Mouse (Mus musculus): ENCODE data around the gene Map3k14. TPM values are rescaled to one million over a fixed set of nuclear protein-coding genes. Genes with fewer than 3 reads are reported as not detected.
A peak's percentile ranks its signal among the peaks of the same experiment; 100 is the strongest.

Map3k14 gene
- polyA plus RNA-seq, 1 experiment from 2014 or later, result 5.3 TPM

DNA sequence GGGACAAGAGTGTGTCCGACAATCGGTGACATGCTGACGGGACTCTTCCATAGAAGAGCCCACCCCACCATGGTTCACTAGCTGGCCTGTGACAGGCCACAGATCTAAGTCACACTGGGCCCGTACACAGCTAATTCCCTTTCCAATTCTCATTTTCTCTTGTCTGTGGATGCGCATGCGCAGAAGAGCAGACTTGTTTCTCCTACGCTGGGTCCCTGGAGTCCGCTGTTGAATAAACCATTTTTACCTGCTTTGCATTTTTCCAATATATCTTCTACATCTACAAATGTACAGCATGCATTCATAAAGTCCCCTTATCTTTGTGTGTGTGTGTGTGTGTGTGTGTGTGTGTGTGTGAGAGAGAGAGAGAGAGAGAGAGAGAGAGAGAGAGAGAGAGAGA is 9.2 kb upstream of the Map3k14 start:
- ATAC-seq (ENCODE audit: low FRiP score, low TSS enrichment), result no peak
- no peak overlapping the region for H3K27ac ChIP-seq (ENCODE audit: low read length)
- WGBS, result 88% methylated on average over 8 of the region's 8 CpGs
- no peaks in the 10 kb centered on the region for H3K36me3 ChIP-seq (ENCODE audit: insufficient read depth, low read length)
- H3K4me1 ChIP-seq (ENCODE audit: insufficient read depth, low read length), result peaks cover 10% of the 10 kb centered on the region
- no peak overlapping the region for H3K4me3 ChIP-seq (ENCODE audit: low read length)
- H3K9ac ChIP-seq (replicated peaks; ENCODE audit: low read length), result no peak overlapping the region
- no peaks in the 10 kb centered on the region for H3K9me3 ChIP-seq (ENCODE audit: low read length)
- no peak overlapping the region for H3K4me2 ChIP-seq (replicated peaks; ENCODE audit: low read depth, low read length)
- H3K27me3 ChIP-seq (ENCODE audit: insufficient read depth, low read length), result no peaks in the 10 kb centered on the region

GRCm38 (mm10) chr11:103272888-103273287 is 5.6 kb upstream of the Map3k14 start:
- peak overlapping the region; percentile 74 for H3K27ac ChIP-seq (ENCODE audit: low read length)
- no peak overlapping the region for H3K4me3 ChIP-seq (ENCODE audit: low read length)
- H3K27me3 ChIP-seq (ENCODE audit: insufficient read depth, low read length), result no peaks in the 10 kb centered on the region
- ATAC-seq (ENCODE audit: low FRiP score, low TSS enrichment), result peak; percentile 53; the same call in 1 of the 2 replicates
- H3K36me3 ChIP-seq (ENCODE audit: insufficient read depth, low read length), result no peaks in the 10 kb centered on the region
- no peak overlapping the region for H3K4me2 ChIP-seq (replicated peaks; ENCODE audit: low read depth, low read length)
- 73% methylated on average over 3 of the region's 3 CpGs for WGBS
- H3K4me1 ChIP-seq (ENCODE audit: insufficient read depth, low read length), result peaks cover 19% of the 10 kb centered on the region
- H3K9me3 ChIP-seq (ENCODE audit: low read length), result no peaks in the 10 kb centered on the region
- H3K9ac ChIP-seq (replicated peaks; ENCODE audit: low read length), result no peak overlapping the region

DNA sequence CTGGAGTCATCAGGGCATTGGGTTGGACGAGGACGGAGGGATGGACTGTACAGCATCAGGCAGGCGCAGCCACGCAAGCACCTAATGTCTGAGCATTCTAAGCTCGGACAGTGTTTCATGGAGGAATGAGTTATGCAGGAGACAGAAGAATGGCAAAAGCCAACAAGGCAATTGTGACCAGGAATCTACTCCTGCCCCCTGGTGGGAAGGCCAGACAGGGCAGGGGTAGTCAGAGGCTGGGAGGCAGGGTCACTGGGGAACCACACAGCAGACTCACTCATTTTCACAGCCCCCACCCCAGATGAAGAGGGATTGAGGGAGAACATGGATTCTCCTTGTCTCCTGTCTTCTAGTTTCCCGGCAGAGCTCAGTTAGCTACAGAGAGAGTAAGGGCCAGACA is 4.7 kb upstream of the Map3k14 start:
- no peak for ATAC-seq (ENCODE audit: low FRiP score, low TSS enrichment)
- H3K36me3 ChIP-seq (ENCODE audit: insufficient read depth, low read length), result no peaks in the 10 kb centered on the region
- no peaks in the 10 kb centered on the region for H3K27me3 ChIP-seq (ENCODE audit: insufficient read depth, low read length)
- H3K9me3 ChIP-seq (ENCODE audit: low read length), result no peaks in the 10 kb centered on the region
- H3K4me1 ChIP-seq (ENCODE audit: insufficient read depth, low read length), result peaks cover 20% of the 10 kb centered on the region
- no peak overlapping the region for H3K4me2 ChIP-seq (replicated peaks; ENCODE audit: low read depth, low read length)
- no peak overlapping the region for H3K9ac ChIP-seq (replicated peaks; ENCODE audit: low read length)
- 58% methylated on average over 6 of the region's 6 CpGs for WGBS
- H3K4me3 ChIP-seq (ENCODE audit: low read length), result no peak overlapping the region
- peak overlapping the region; percentile 74 for H3K27ac ChIP-seq (ENCODE audit: low read length)

GRCm38 (mm10) chr11:103269426-103269825 is 2.2 kb upstream of the Map3k14 start:
- no peaks in the 10 kb centered on the region for H3K9me3 ChIP-seq (ENCODE audit: low read length)
- H3K4me1 ChIP-seq (ENCODE audit: insufficient read depth, low read length), result peaks cover 40% of the 10 kb centered on the region
- H3K9ac ChIP-seq (replicated peaks; ENCODE audit: low read length), result no peak overlapping the region
- H3K4me2 ChIP-seq (replicated peaks; ENCODE audit: low read depth, low read length), result no peak overlapping the region
- H3K27ac ChIP-seq (ENCODE audit: low read length), result no peak overlapping the region
- WGBS, result 72% methylated on average over 5 of the region's 5 CpGs
- no peaks in the 10 kb centered on the region for H3K27me3 ChIP-seq (ENCODE audit: insufficient read depth, low read length)
- no peaks in the 10 kb centered on the region for H3K36me3 ChIP-seq (ENCODE audit: insufficient read depth, low read length)
- no peak overlapping the region for H3K4me3 ChIP-seq (ENCODE audit: low read length)
- no peak for ATAC-seq (ENCODE audit: low FRiP score, low TSS enrichment)

GRCm38 (mm10) chr11:103268905-103269304 is 1.6 kb upstream of the Map3k14 start:
- Histone ChIP-seq H3K4me3 (ENCODE audit: low read length) (no peak overlapping the region), H3K27ac (ENCODE audit: low read length) (no peak overlapping the region), H3K27me3 (ENCODE audit: insufficient read depth, low read length) (no peaks in the 10 kb centered on the region), H3K36me3 (ENCODE audit: insufficient read depth, low read length) (no peaks in the 10 kb centered on the region), H3K9ac (replicated peaks; ENCODE audit: low read length) (no peak overlapping the region), H3K4me1 (ENCODE audit: insufficient read depth, low read length) (peaks cover 45% of the 10 kb centered on the region), H3K4me2 (replicated peaks; ENCODE audit: low read depth, low read length) (no peak overlapping the region), H3K9me3 (ENCODE audit: low read length) (no peaks in the 10 kb centered on the region)
- ATAC-seq (ENCODE audit: low FRiP score, low TSS enrichment), result no peak
- WGBS, result 90% methylated on average over 3 of the region's 3 CpGs

GRCm38 (mm10) chr11:103268350-103268749 is 1.1 kb upstream of the Map3k14 start:
- H3K9ac ChIP-seq (replicated peaks; ENCODE audit: low read length), result peak overlapping the region; percentile 14; the same call in 1 of the 2 replicates

GRCm38 (mm10) chr11:103266729-103267345 is 435 bp downstream of the Map3k14 start:
- no peaks in the 10 kb centered on the region for H3K36me3 ChIP-seq (ENCODE audit: insufficient read depth, low read length)
- H3K4me3 ChIP-seq (ENCODE audit: low read length), result peak overlapping the region; percentile 56
- H3K27ac ChIP-seq (ENCODE audit: low read length), result peak overlapping the region; percentile 80
- H3K27me3 ChIP-seq (ENCODE audit: insufficient read depth, low read length), result no peaks in the 10 kb centered on the region
- ATAC-seq (ENCODE audit: low FRiP score, low TSS enrichment), result peak; percentile 62
- peaks cover 60% of the 10 kb centered on the region for H3K4me1 ChIP-seq (ENCODE audit: insufficient read depth, low read length)
- WGBS, result under 1% methylated on average over 41 of the region's 42 CpGs
- peak overlapping the region; percentile 70 for H3K4me2 ChIP-seq (replicated peaks; ENCODE audit: low read depth, low read length)
- H3K9ac ChIP-seq (replicated peaks; ENCODE audit: low read length), result peak overlapping the region; percentile 80
- H3K9me3 ChIP-seq (ENCODE audit: low read length), result no peaks in the 10 kb centered on the region

More at GRCm38 (mm10) chr11:103268350-103268749, 1.1 kb upstream of the Map3k14 start:
- no peak for ATAC-seq (ENCODE audit: low FRiP score, low TSS enrichment)
- Histone ChIP-seq H3K27ac (ENCODE audit: low read length) (peak overlapping the region; percentile 95), H3K4me3 (ENCODE audit: low read length) (no peak overlapping the region), H3K9me3 (ENCODE audit: low read length) (no peaks in the 10 kb centered on the region), H3K27me3 (ENCODE audit: insufficient read depth, low read length) (no peaks in the 10 kb centered on the region), H3K36me3 (ENCODE audit: insufficient read depth, low read length) (no peaks in the 10 kb centered on the region), H3K4me1 (ENCODE audit: insufficient read depth, low read length) (peaks cover 51% of the 10 kb centered on the region), H3K4me2 (replicated peaks; ENCODE audit: low read depth, low read length) (peak overlapping the region; percentile 70; the same call in 1 of the 2 replicates)
- WGBS, result 75% methylated on average over 4 of the region's 4 CpGs

DNA sequence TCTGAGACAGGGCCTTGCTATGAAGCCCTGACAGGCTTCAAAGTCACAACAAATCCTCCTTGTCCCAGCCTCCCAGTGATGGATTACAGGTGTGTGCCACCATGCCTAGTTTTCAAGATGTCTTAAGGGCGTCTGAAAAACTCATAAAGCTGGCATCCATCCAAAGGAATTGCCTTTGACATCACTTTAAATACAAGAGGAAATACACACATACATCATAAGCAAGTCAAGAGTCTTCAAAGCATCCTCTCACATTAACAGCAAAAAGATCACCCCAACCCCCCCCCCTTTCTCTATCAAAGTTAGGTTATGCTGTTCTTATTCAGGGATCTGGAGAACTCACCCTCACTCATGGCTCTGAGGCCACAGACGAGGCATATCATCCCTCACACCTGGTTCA is 1.4 kb downstream of the Map3k14 start:
- Histone ChIP-seq H3K9ac (replicated peaks; ENCODE audit: low read length) (no peak overlapping the region), H3K36me3 (ENCODE audit: insufficient read depth, low read length) (no peaks in the 10 kb centered on the region), H3K4me1 (ENCODE audit: insufficient read depth, low read length) (peaks cover 66% of the 10 kb centered on the region), H3K27me3 (ENCODE audit: insufficient read depth, low read length) (no peaks in the 10 kb centered on the region), H3K9me3 (ENCODE audit: low read length) (no peaks in the 10 kb centered on the region), H3K27ac (ENCODE audit: low read length) (no peak overlapping the region), H3K4me2 (replicated peaks; ENCODE audit: low read depth, low read length) (peak overlapping the region; percentile 70), H3K4me3 (ENCODE audit: low read length) (peak overlapping the region; percentile 56)
- ATAC-seq (ENCODE audit: low FRiP score, low TSS enrichment), result no peak
- WGBS, result 39% methylated on average over 2 of the region's 2 CpGs

GRCm38 (mm10) chr11:103265211-103265610 is 2.1 kb downstream of the Map3k14 start:
- Histone ChIP-seq H3K36me3 (ENCODE audit: insufficient read depth, low read length) (no peaks in the 10 kb centered on the region), H3K4me1 (ENCODE audit: insufficient read depth, low read length) (peaks cover 72% of the 10 kb centered on the region), H3K27ac (ENCODE audit: low read length) (no peak overlapping the region), H3K4me2 (replicated peaks; ENCODE audit: low read depth, low read length) (peak overlapping the region; percentile 42), H3K9ac (replicated peaks; ENCODE audit: low read length) (no peak overlapping the region), H3K27me3 (ENCODE audit: insufficient read depth, low read length) (no peaks in the 10 kb centered on the region), H3K9me3 (ENCODE audit: low read length) (no peaks in the 10 kb centered on the region), H3K4me3 (ENCODE audit: low read length) (0 out of 2 replicates have a peak overlapping the region, but pooled peaks have one; percentile 20)
- no peak for ATAC-seq (ENCODE audit: low FRiP score, low TSS enrichment)
- WGBS, result 53% methylated on average over 7 of the region's 7 CpGs

GRCm38 (mm10) chr11:103264427-103265005 is 2.8 kb downstream of the Map3k14 start:
- Histone ChIP-seq H3K4me1 (ENCODE audit: insufficient read depth, low read length) (peaks cover 75% of the 10 kb centered on the region), H3K27ac (ENCODE audit: low read length) (peak overlapping the region; percentile 77), H3K9ac (replicated peaks; ENCODE audit: low read length) (peak overlapping the region; percentile 53)

More at GRCm38 (mm10) chr11:103264427-103265005, 2.8 kb downstream of the Map3k14 start:
- ATAC-seq (ENCODE audit: low FRiP score, low TSS enrichment), result no peak
- 59% methylated on average over 20 of the region's 20 CpGs for WGBS
- Histone ChIP-seq H3K36me3 (ENCODE audit: insufficient read depth, low read length) (no peaks in the 10 kb centered on the region), H3K27me3 (ENCODE audit: insufficient read depth, low read length) (no peaks in the 10 kb centered on the region), H3K4me2 (replicated peaks; ENCODE audit: low read depth, low read length) (peak overlapping the region; percentile 42), H3K9me3 (ENCODE audit: low read length) (no peaks in the 10 kb centered on the region), H3K4me3 (ENCODE audit: low read length) (peak overlapping the region; percentile 20)

Data from kidney, embryonic 16.5 days (tissue).